Mouse (Mus musculus): ENCODE data around the gene Tshz3. TPM values are rescaled to one million over a fixed set of nuclear protein-coding genes. Genes with fewer than 3 reads are reported as not detected.

Gene Tshz3
- polyA plus RNA-seq, 1 experiment from 2014 or later: 37.1 TPM

- peaks cover 10% of the 10 kb centered on the region for H3K27me3 ChIP-seq
- no peaks in the 10 kb centered on the region for H3K9me3 ChIP-seq
- H3K4me2 ChIP-seq: peak overlapping the region; percentile 92
- H3K9ac ChIP-seq: peak overlapping the region; percentile 95
- H3K4me3 ChIP-seq: peak overlapping the region; percentile 90
- peaks cover 4% of the 10 kb centered on the region; the same call in 1 of the 2 replicates for H3K36me3 ChIP-seq
- peak overlapping the region; percentile 96 for H3K27ac ChIP-seq
- H3K4me1 ChIP-seq (replicated peaks): peaks cover 67% of the 10 kb centered on the region
- ATAC-seq (ENCODE audit: low FRiP score): no peak
- WGBS: 8% methylated on average over 18 of the region's 18 CpGs
Observed at GRCm38 (mm10) chr7:36699001-36699987, 1.4 kb downstream of the Tshz3 start.

GRCm38 (mm10) chr7:36706636-36707035 is 8.7 kb downstream of the Tshz3 start:
- H3K9me3 ChIP-seq: no peaks in the 10 kb centered on the region
- WGBS: 18% methylated on average over 6 of the region's 10 CpGs
- H3K9ac ChIP-seq: peak overlapping the region; percentile 71
- ATAC-seq (ENCODE audit: low FRiP score): peak; percentile 46; the same call in 1 of the 2 replicates
- peaks cover 4% of the 10 kb centered on the region; the same call in 1 of the 2 replicates for H3K36me3 ChIP-seq
- peak overlapping the region; percentile 93 for H3K27ac ChIP-seq
- no peaks in the 10 kb centered on the region for H3K27me3 ChIP-seq
- peak overlapping the region; percentile 56 for H3K4me2 ChIP-seq
- peak overlapping the region; percentile 20 for H3K4me3 ChIP-seq
- H3K4me1 ChIP-seq (replicated peaks): peaks cover 79% of the 10 kb centered on the region

- peaks cover 75% of the 10 kb centered on the region for H3K4me1 ChIP-seq (replicated peaks)
- H3K9ac ChIP-seq: peak overlapping the region; percentile 71; the same call in 1 of the 2 replicates
- WGBS: 15% methylated on average over 10 of the region's 10 CpGs
- H3K9me3 ChIP-seq: no peaks in the 10 kb centered on the region
- ATAC-seq (ENCODE audit: low FRiP score): peak; percentile 59
- no peaks in the 10 kb centered on the region for H3K27me3 ChIP-seq
- peak overlapping the region; percentile 31; the same call in 1 of the 2 replicates for H3K4me3 ChIP-seq
- peaks cover 4% of the 10 kb centered on the region; the same call in 1 of the 2 replicates for H3K36me3 ChIP-seq
- peak overlapping the region; percentile 93 for H3K27ac ChIP-seq
- peak overlapping the region; percentile 56 for H3K4me2 ChIP-seq
Observed at GRCm38 (mm10) chr7:36707266-36707665, 9.3 kb downstream of the Tshz3 start.

- WGBS: 31% methylated on average over 17 of the region's 17 CpGs
- no peaks in the 10 kb centered on the region for H3K27me3 ChIP-seq
- no peaks in the 10 kb centered on the region for H3K9me3 ChIP-seq
- H3K4me2 ChIP-seq: peak overlapping the region; percentile 56
- peaks cover 69% of the 10 kb centered on the region for H3K4me1 ChIP-seq (replicated peaks)
- peak overlapping the region; percentile 71 for H3K9ac ChIP-seq
- H3K27ac ChIP-seq: peak overlapping the region; percentile 93
- ATAC-seq (ENCODE audit: low FRiP score): peak; percentile 70
- peak overlapping the region; percentile 31 for H3K4me3 ChIP-seq
- H3K36me3 ChIP-seq: no peaks in the 10 kb centered on the region
Observed at GRCm38 (mm10) chr7:36707681-36708350, 9.9 kb downstream of the Tshz3 start.

GRCm38 (mm10) chr7:36708823-36709222 is 10.9 kb downstream of the Tshz3 start:
- Histone ChIP-seq H3K36me3 (no peaks in the 10 kb centered on the region), H3K4me2 (peak overlapping the region; percentile 56), H3K9ac (peak overlapping the region; percentile 71; the same call in 1 of the 2 replicates), H3K27ac (peak overlapping the region; percentile 93), H3K27me3 (no peaks in the 10 kb centered on the region), H3K4me3 (peak overlapping the region; percentile 31), H3K4me1 (replicated peaks) (peaks cover 68% of the 10 kb centered on the region), H3K9me3 (no peaks in the 10 kb centered on the region)
- 17% methylated on average over 3 of the region's 3 CpGs for WGBS
- ATAC-seq (ENCODE audit: low FRiP score): no peak

GRCm38 (mm10) chr7:36709239-36709638 is 11.3 kb downstream of the Tshz3 start:
- ATAC-seq (ENCODE audit: low FRiP score): 0 out of 2 replicates have a peak, but pooled peaks have one; percentile 26
- H3K4me3 ChIP-seq: no peak overlapping the region
- WGBS: 6% methylated on average over 2 of the region's 2 CpGs
- no peaks in the 10 kb centered on the region for H3K9me3 ChIP-seq
- H3K27ac ChIP-seq: peak overlapping the region; percentile 93
- no peaks in the 10 kb centered on the region for H3K27me3 ChIP-seq
- peaks cover 67% of the 10 kb centered on the region for H3K4me1 ChIP-seq (replicated peaks)
- peak overlapping the region; percentile 46 for H3K4me2 ChIP-seq
- H3K36me3 ChIP-seq: no peaks in the 10 kb centered on the region
- peak overlapping the region; percentile 65 for H3K9ac ChIP-seq

GRCm38 (mm10) chr7:36709974-36710373 is 12.1 kb downstream of the Tshz3 start:
- Histone ChIP-seq H3K9ac (peak overlapping the region; percentile 56; the same call in 1 of the 2 replicates), H3K27me3 (no peaks in the 10 kb centered on the region), H3K4me2 (peak overlapping the region; percentile 46), H3K9me3 (no peaks in the 10 kb centered on the region), H3K4me3 (peak overlapping the region; percentile 22), H3K36me3 (no peaks in the 10 kb centered on the region), H3K27ac (peak overlapping the region; percentile 93), H3K4me1 (replicated peaks) (peaks cover 66% of the 10 kb centered on the region)
- no peak for ATAC-seq (ENCODE audit: low FRiP score)
- WGBS: 25% methylated on average over 10 of the region's 12 CpGs

GRCm38 (mm10) chr7:36710387-36710786 is 12.5 kb downstream of the Tshz3 start:
- H3K9ac ChIP-seq: peak overlapping the region; percentile 56; the same call in 1 of the 2 replicates
- peak overlapping the region; percentile 22; the same call in 1 of the 2 replicates for H3K4me3 ChIP-seq
- ATAC-seq (ENCODE audit: low FRiP score): no peak
- H3K4me2 ChIP-seq: peak overlapping the region; percentile 46
- no peaks in the 10 kb centered on the region for H3K36me3 ChIP-seq
- peak overlapping the region; percentile 93 for H3K27ac ChIP-seq
- H3K4me1 ChIP-seq (replicated peaks): peaks cover 65% of the 10 kb centered on the region
- no peaks in the 10 kb centered on the region for H3K9me3 ChIP-seq
- H3K27me3 ChIP-seq: no peaks in the 10 kb centered on the region
- WGBS: 18% methylated on average over 6 of the region's 6 CpGs

- Histone ChIP-seq H3K27ac (0 out of 2 replicates have a peak overlapping the region, but pooled peaks have one; percentile 35), H3K9me3 (no peaks in the 10 kb centered on the region), H3K9ac (no peak overlapping the region), H3K27me3 (no peaks in the 10 kb centered on the region), H3K4me3 (no peak overlapping the region), H3K4me1 (replicated peaks) (peaks cover 55% of the 10 kb centered on the region), H3K4me2 (no peak overlapping the region), H3K36me3 (no peaks in the 10 kb centered on the region)
- ATAC-seq (ENCODE audit: low FRiP score): no peak
- 68% methylated on average over 2 of the region's 2 CpGs for WGBS
Observed at GRCm38 (mm10) chr7:36711766-36712165, 13.8 kb downstream of the Tshz3 start.

- 69% methylated on average over 7 of the region's 7 CpGs for WGBS
- Histone ChIP-seq H3K9me3 (no peaks in the 10 kb centered on the region), H3K36me3 (no peaks in the 10 kb centered on the region), H3K4me2 (no peak overlapping the region), H3K27me3 (no peaks in the 10 kb centered on the region), H3K9ac (no peak overlapping the region), H3K27ac (peak overlapping the region; percentile 30; the same call in 1 of the 2 replicates), H3K4me1 (replicated peaks) (peaks cover 51% of the 10 kb centered on the region), H3K4me3 (no peak overlapping the region)
- no peak for ATAC-seq (ENCODE audit: low FRiP score)
Observed at GRCm38 (mm10) chr7:36714323-36714722, 16.4 kb downstream of the Tshz3 start.

GRCm38 (mm10) chr7:36717192-36717591 is 19.3 kb downstream of the Tshz3 start:
- 0 out of 2 replicates have a peak, but pooled peaks have one; percentile 47 for ATAC-seq (ENCODE audit: low FRiP score)
- no peaks in the 10 kb centered on the region for H3K36me3 ChIP-seq
- H3K4me3 ChIP-seq: no peak overlapping the region
- 22% methylated on average over 6 of the region's 6 CpGs for WGBS
- H3K27ac ChIP-seq: peak overlapping the region; percentile 67
- H3K9ac ChIP-seq: peak overlapping the region; percentile 29; the same call in 1 of the 2 replicates
- H3K9me3 ChIP-seq: no peaks in the 10 kb centered on the region
- no peak overlapping the region for H3K4me2 ChIP-seq
- peaks cover 52% of the 10 kb centered on the region for H3K4me1 ChIP-seq (replicated peaks)
- H3K27me3 ChIP-seq: no peaks in the 10 kb centered on the region

- H3K9me3 ChIP-seq: no peaks in the 10 kb centered on the region
- WGBS: 36% methylated on average over 9 of the region's 9 CpGs
- H3K4me2 ChIP-seq: no peak overlapping the region
- peak overlapping the region; percentile 62; the same call in 1 of the 2 replicates for H3K27ac ChIP-seq
- peak; percentile 25; the same call in 1 of the 2 replicates for ATAC-seq (ENCODE audit: low FRiP score)
- H3K4me1 ChIP-seq (replicated peaks): peaks cover 57% of the 10 kb centered on the region
- H3K4me3 ChIP-seq: no peak overlapping the region
- no peaks in the 10 kb centered on the region for H3K36me3 ChIP-seq
- peak overlapping the region; percentile 4; the same call in 1 of the 2 replicates for H3K9ac ChIP-seq
- H3K27me3 ChIP-seq: no peaks in the 10 kb centered on the region
Observed at GRCm38 (mm10) chr7:36720830-36721229, 22.9 kb downstream of the Tshz3 start.
